Mouse (Mus musculus) limb, embryonic 14.5 days (tissue): ENCODE measurements around the gene Aven. TPM values are rescaled to one million over a fixed set of nuclear protein-coding genes. Genes with fewer than 3 reads are reported as not detected.

ENCODE experiments used
- ATAC-seq: fragments of 200-750 bp; cut with Nextera tagmentation; 2 replicates; pipeline ENCODE4 v1.8.0; 2017; ENCODE audit warnings: low read depth, moderate number of reproducible peaks, moderate TSS enrichment; ENCODE audit not compliant: low FRiP score
- DNase-seq: peaks from one replicate; pipeline ENCODE4 v3.0.0-alpha.2; 2015; ENCODE audit warnings: low spot score
- H3K27ac ChIP-seq: fragments of 300-500 bp; sonication (generic); replicated peaks from 2 replicates; pipeline ENCODE4 v1.5.1; 2014; ENCODE audit warnings: low read depth, mild to moderate bottlenecking, low read length, moderate library complexity, mixed read lengths
- H3K27me3 ChIP-seq: fragments of 300-500 bp; sonication (generic); 2 replicates; pipeline ENCODE4 v1.6.1; 2014; ENCODE audit warnings: low read length, mixed read lengths; ENCODE audit not compliant: control insufficient read depth, insufficient read depth
- H3K36me3 ChIP-seq: fragments of 300-500 bp; sonication (generic); 2 replicates; pipeline ENCODE4 v1.6.1; 2014; ENCODE audit warnings: mild to moderate bottlenecking, low read length, moderate library complexity, mixed read lengths; ENCODE audit not compliant: control insufficient read depth, insufficient read depth
- H3K4me1 ChIP-seq: fragments of 300-500 bp; sonication (generic); 2 replicates; pipeline ENCODE4 v1.6.1; 2014; ENCODE audit warnings: antibody characterized with exemption, low read length, mixed read lengths; ENCODE audit not compliant: control insufficient read depth, insufficient read depth
- H3K4me2 ChIP-seq: fragments of 300-500 bp; sonication (generic); replicated peaks from 2 replicates; pipeline ENCODE4 v1.6.1; 2014; ENCODE audit warnings: low read depth, mild to moderate bottlenecking, low read length, moderate library complexity; ENCODE audit not compliant: severe bottlenecking
- H3K4me3 ChIP-seq: fragments of 300-500 bp; sonication (generic); replicated peaks from 2 replicates; pipeline ENCODE4 v1.5.1; 2014; ENCODE audit warnings: low read length
- H3K9ac ChIP-seq: fragments of 300-500 bp; sonication (generic); 2 replicates; pipeline ENCODE4 v1.6.1; 2014; ENCODE audit warnings: mild to moderate bottlenecking, low read depth, low read length, moderate library complexity; ENCODE audit not compliant: severe bottlenecking
- H3K9me3 ChIP-seq: fragments of 300-500 bp; sonication (generic); 2 replicates; pipeline ENCODE4 v1.6.1; 2016; ENCODE audit warnings: low read length; ENCODE audit not compliant: control insufficient read depth
- POLR2A ChIP-seq: fragments of 200-500 bp; IDR thresholded peaks from 2 replicates; pipeline ENCODE4 v1.8.0; 2012; ENCODE audit warnings: inconsistent platforms, mild to moderate bottlenecking, moderate library complexity, borderline replicate concordance; ENCODE audit not compliant: insufficient read depth, insufficient read length; ENCODE audit errors: extremely low read depth
- WGBS: fragments of 180-500 bp; shearing (Covaris S2); extraction: QIAGEN DNeasy Blood & Tissue Kit; methylation state at CpG from one replicate; pipeline ENCODE4 v1.1.7; 2014; 5-methylcytosine and 5-hydroxymethylcytosine counted together
- polyA plus RNA-seq, 2 experiments: library from polyadenylated mRNA; depleted of rRNA in 1 of 2; stranded (reverse) in 1 of 2; unstranded in 1 of 2; fragments of >200 nt; fragmentation: Nextera tagmentation in 1 of 2; extraction: Ambion mirVana in 1 of 2; gene quantifications; 2 replicates each; pipeline versions ENCODE4 v1.2.1 to v1.2.3; 2012 to 2014

Aven gene
- polyA plus RNA-seq, 2 experiments, result 8.0 to 10.7 TPM

DNA sequence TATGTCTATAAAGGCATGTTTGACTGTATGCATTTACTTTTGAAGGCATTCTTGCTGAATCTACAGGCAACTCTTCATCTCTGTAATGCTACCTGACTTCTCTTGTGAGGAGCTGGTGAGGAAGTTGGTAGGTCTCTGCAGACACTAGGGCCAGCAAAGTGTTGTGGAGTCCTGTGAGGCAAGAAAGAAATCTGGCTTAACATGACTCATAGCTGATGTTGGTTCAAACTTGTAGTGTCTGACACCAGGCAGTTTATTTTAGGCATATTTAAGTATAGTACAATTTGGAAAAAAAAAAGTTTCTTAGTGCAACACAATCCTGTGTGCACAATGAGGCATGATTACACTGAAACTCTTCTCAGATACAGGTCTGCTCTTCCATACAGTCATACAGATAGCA lies 23.2 kb upstream of the Aven start:
- Histone ChIP-seq H3K9me3 (no peaks in the 10 kb centered on the region), H3K4me1 (no peaks in the 10 kb centered on the region), H3K36me3 (peaks cover 41% of the 10 kb centered on the region), H3K27me3 (no peaks in the 10 kb centered on the region), H3K4me2 (no peak overlapping the region), H3K4me3 (no peak overlapping the region), H3K9ac (no peak overlapping the region), H3K27ac (no peak overlapping the region)
- DNase-seq, result no peak
- ATAC-seq, result no peak
- no peak for TF ChIP-seq POLR2A

DNA sequence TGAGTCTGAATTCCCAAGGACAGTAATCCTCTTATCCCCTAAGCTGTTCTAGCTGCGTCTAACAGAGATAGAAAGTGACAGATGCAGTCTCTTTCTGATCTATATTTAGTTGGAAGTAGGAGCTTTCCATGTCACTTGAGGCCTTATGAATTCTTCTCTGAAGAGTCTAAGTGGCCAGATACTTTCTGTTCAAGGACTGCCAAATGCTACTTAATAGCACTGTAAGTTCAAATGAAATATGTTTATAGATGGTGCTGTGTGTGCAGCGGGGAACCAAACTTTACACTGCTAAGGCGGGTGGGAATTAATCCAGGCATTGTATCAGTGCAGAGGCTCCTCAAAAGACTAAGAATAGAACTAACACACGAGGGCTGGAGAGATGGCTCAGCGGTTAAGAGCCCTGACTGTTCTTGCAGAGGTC lies 21.8 kb upstream of the Aven start:
- DNase-seq, result no peak
- TF ChIP-seq POLR2A, result no peak
- H3K9me3 ChIP-seq, result no peaks in the 10 kb centered on the region

GRCm38 (mm10) chr2:112472076-112472475 lies 20.7 kb upstream of the Aven start:
- Histone ChIP-seq H3K4me2 (no peak overlapping the region), H3K4me3 (no peak overlapping the region), H3K36me3 (peaks cover 26% of the 10 kb centered on the region), H3K9ac (no peak overlapping the region), H3K27me3 (no peaks in the 10 kb centered on the region), H3K4me1 (no peaks in the 10 kb centered on the region), H3K9me3 (no peaks in the 10 kb centered on the region), H3K27ac (no peak overlapping the region)
- ATAC-seq (no peak), DNase-seq (no peak)
- WGBS, result 83% methylated on average over 2 of the region's 2 CpGs
- TF ChIP-seq POLR2A, result no peak

More for the DNA sequence above, 21.8 kb upstream of the Aven start:
- H3K4me3 ChIP-seq, result no peak overlapping the region
- no peaks in the 10 kb centered on the region for H3K4me1 ChIP-seq
- WGBS, result 77% methylated on average over 5 of the region's 5 CpGs
- 0 out of 2 replicates have a peak, but pooled peaks have one; percentile 23 for ATAC-seq
- H3K27me3 ChIP-seq, result no peaks in the 10 kb centered on the region
- no peak overlapping the region for H3K9ac ChIP-seq
- peaks cover 37% of the 10 kb centered on the region for H3K36me3 ChIP-seq
- no peak overlapping the region for H3K27ac ChIP-seq
- no peak overlapping the region for H3K4me2 ChIP-seq

DNA sequence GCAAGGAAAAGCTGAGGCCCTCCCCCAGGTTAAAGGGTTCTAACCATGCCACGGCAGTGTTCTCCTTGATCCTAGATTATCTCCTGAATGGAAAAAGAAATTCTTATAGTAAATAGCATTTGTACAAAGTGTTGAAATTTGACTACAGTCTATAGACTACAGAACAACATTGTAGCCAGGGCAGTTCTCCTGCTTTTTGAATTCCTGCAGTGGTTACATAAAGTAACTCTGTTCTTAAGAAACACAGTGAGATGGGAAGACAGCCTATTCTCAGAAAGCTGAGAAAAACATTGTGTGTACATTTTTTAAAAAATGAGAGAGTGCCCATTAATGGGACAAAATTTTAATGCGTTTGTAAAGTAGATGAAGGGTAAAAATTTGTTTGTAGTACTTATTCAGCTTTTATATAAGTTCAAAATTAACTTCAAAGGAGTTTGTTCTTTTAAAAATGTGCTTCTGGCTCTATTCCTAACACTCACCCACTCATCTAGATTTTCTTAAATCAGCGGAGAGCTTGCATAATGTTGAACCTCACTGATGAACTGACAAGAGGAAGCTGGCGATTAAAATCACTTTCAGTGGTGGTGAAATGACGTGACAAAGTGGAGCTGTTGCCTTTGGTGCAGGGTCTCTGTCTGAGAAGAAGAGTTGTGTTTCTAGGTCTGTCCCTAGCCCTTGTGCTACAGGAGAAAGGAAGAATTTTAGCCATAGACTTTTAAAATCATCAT lies 17.6 kb upstream of the Aven start:
- Histone ChIP-seq H3K4me2 (no peak overlapping the region), H3K36me3 (0 out of 2 replicates have a peak, but pooled peaks cover under 1% of the 10 kb centered on the region), H3K9ac (no peak overlapping the region), H3K4me1 (no peaks in the 10 kb centered on the region), H3K4me3 (no peak overlapping the region), H3K9me3 (no peaks in the 10 kb centered on the region), H3K27ac (no peak overlapping the region), H3K27me3 (no peaks in the 10 kb centered on the region)
- TF ChIP-seq POLR2A, result no peak
- no peak for DNase-seq
- 75% methylated on average over 5 of the region's 5 CpGs for WGBS
- ATAC-seq, result no peak

DNA sequence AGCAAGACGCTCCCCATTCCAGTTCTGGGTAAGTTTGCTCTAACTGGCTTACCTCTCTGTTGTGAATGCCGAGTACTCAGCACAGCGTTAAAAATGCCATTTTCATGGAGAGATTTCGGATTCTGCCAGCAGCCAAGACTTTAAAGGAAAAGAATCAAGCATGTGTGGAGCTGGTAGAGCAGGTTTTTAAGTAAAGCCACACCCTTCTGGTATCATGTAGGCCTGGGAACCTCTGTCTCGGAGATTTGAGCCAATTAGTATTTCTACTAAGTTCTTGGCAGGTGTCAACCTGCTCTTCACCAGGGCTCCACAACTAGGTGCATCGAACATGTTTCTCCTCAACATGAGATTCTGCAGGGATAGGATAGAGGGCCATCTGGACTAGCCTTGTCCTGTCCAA lies 16.2 kb upstream of the Aven start:
- ATAC-seq, result no peak

More for the DNA sequence above, 16.2 kb upstream of the Aven start:
- no peak overlapping the region for H3K4me3 ChIP-seq
- WGBS, result 71% methylated on average over 6 of the region's 6 CpGs
- H3K36me3 ChIP-seq, result no peaks in the 10 kb centered on the region
- H3K4me2 ChIP-seq, result no peak overlapping the region
- no peaks in the 10 kb centered on the region for H3K4me1 ChIP-seq
- no peak for TF ChIP-seq POLR2A
- H3K9me3 ChIP-seq, result no peaks in the 10 kb centered on the region
- H3K27ac ChIP-seq, result no peak overlapping the region
- no peaks in the 10 kb centered on the region for H3K27me3 ChIP-seq
- no peak overlapping the region for H3K9ac ChIP-seq
- no peak for DNase-seq
